In the genomic region with DNA sequence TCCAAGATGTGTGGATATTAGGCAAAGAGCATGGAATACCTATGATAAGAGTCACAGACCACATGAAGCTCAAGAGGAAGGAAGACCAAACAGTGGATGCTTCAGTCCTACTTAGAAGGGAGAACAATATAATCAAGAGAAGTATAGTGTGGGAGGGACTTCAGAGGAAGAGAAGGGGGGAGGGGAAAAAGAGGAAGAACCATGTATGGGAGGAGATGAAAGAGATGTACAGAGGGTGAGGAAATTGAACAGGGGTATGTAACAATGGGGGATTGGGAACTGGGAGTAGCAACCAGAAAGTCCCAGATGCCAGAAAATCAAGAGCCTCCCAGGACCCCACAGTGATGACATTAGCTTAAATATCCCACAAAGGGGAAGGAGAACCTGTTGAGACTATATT, we compare ENCODE assay signal across 19 mouse cellular contexts.
DNase-seq lines count a peak whose midpoint lies in the region; ATAC-seq lines count a peak whose summit lies in the region.
"Had no signal": no experiment of that assay in that cellular context is flagged by ENCODE, and none has a peak within 500 bp of the region (broad histone marks: within the 10 kb centered on the region; RNA-seq: fewer than 3 reads in every experiment).

No protein-coding gene starts in this region.

- DNase-seq in 3T3-L1 (ENCODE audit: low read depth, low spot score): peak; percentile 26
- no peak for DNase-seq in thymus, postnatal 25 days
- no peak for DNase-seq in embryo, embryonic 10.5 days (ENCODE audit: low spot score)
- DNase-seq: adrenal gland, adult 8-10 months; adrenal gland, postnatal 14 days; adrenal gland, postnatal 36 days; cerebellum, adult 11-12 months; cerebellum, adult 2 months; cerebellum, adult 9-10 months; cerebellum, postnatal 10 days; cerebellum, postnatal 25 days; forebrain, postnatal 0 days had no signal

- peak; percentile 96 for ATAC-seq in granulocyte monocyte progenitor cell, adult 5-6 weeks (replicated peaks; ENCODE audit: poor library complexity, severe bottlenecking)
- peak; percentile 92 for ATAC-seq in megakaryocyte progenitor cell, adult 5-6 weeks (replicated peaks; ENCODE audit: poor library complexity)
- ATAC-seq: activated CD4-positive, CD25-positive, alpha-beta regulatory T cell, adult 4 months; CD4-positive, CD25-positive, alpha-beta regulatory T cell, adult 4 months; forebrain, embryonic 13.5 days; forebrain, embryonic 15.5 days; forebrain, postnatal 0 days; Patski had no signal
